ENCODE assay signal across 12 mouse cellular contexts in the genomic region with DNA sequence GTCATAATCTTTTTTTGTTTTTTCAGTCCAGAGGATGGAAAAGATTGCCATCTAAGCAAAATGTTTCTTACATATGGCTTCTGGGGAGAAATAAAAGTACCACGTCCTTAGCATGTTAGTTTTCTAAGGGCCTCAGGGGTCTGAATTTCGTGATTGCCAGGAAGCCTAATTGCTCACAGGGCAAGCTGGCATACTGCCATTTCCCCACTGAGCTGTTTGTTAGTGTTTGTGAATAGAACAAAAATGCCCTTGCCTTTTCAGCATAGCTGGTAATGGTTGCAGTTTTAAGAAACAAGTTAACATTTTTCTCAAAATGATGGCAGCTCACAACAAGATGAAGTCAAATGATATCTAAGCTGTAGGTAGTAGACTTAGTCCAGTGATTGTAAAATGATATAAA. TPM values are rescaled to one million over a fixed set of nuclear protein-coding genes. Genes with fewer than 3 reads are reported as not detected.
DNase-seq lines count a peak whose midpoint lies in the region; ATAC-seq and TF ChIP-seq lines count a peak whose summit lies in the region.
"Had no signal": no experiment of that assay in that cellular context is flagged by ENCODE, and none has a peak within 500 bp of the region (broad histone marks: within the 10 kb centered on the region; RNA-seq: fewer than 3 reads in every experiment).

No protein-coding gene starts in this region.

- intact Hi-C loops in left cerebral cortex, postnatal 4 days (cut with DNase I), result no loop called here
- intact Hi-C loops in left cerebral cortex, postnatal 36 days (cut with DNase I), result no loop called here

- TF ChIP-seq POLR2A in brain, embryonic 14.5 days (IDR thresholded peaks at IDR 0.05; ENCODE audit: borderline replicate concordance, extremely low read depth, insufficient read depth, insufficient read length, poor library complexity, severe bottlenecking), result no peak

- H3K4me2 ChIP-seq in forebrain, postnatal 0 days (ENCODE audit: low read depth), result no peak overlapping the region
- no peak overlapping the region for H3K4me2 ChIP-seq in liver, embryonic 11.5 days
- H3K4me2 ChIP-seq: embryonic facial prominence, embryonic 13.5 days; heart, embryonic 11.5 days had no signal

- no peak overlapping the region for H3K4me3 ChIP-seq in forebrain, postnatal 0 days (ENCODE audit: low read depth, low read length)
- no peak overlapping the region for H3K4me3 ChIP-seq in liver, embryonic 11.5 days (ENCODE audit: low read depth, low read length)
- H3K4me3 ChIP-seq: embryonic facial prominence, embryonic 13.5 days had no signal

- H3K4me1 ChIP-seq in forebrain, postnatal 0 days (ENCODE audit: insufficient read depth), result no peaks in the 10 kb centered on the region
- no peaks in the 10 kb centered on the region for H3K4me1 ChIP-seq in liver, embryonic 11.5 days (replicated peaks; ENCODE audit: control insufficient read depth, insufficient read depth, low read length)

- peaks cover under 1% of the 10 kb centered on the region; the same call in 1 of the 2 replicates for H3K36me3 ChIP-seq in forebrain, postnatal 0 days (ENCODE audit: insufficient read depth)
- H3K36me3 ChIP-seq in liver, embryonic 11.5 days (ENCODE audit: control insufficient read depth, insufficient read depth, low read length), result peaks cover 2% of the 10 kb centered on the region; the same call in 1 of the 2 replicates

- no peak overlapping the region for H3K9ac ChIP-seq in forebrain, postnatal 0 days
- H3K9ac ChIP-seq in liver, embryonic 11.5 days (ENCODE audit: low read depth, low read length), result no peak overlapping the region
- H3K9ac ChIP-seq: embryonic facial prominence, embryonic 13.5 days had no signal

- no peak overlapping the region for H3K27ac ChIP-seq in forebrain, postnatal 0 days (ENCODE audit: low read depth, low read length)
- no peak overlapping the region for H3K27ac ChIP-seq in liver, embryonic 11.5 days (ENCODE audit: low read depth, low read length)
- H3K27ac ChIP-seq: embryonic facial prominence, embryonic 13.5 days had no signal

- no peak for ATAC-seq in forebrain, postnatal 0 days
- no peak for ATAC-seq in liver, embryonic 11.5 days (replicated peaks; ENCODE audit: low FRiP score)
- ATAC-seq: activated CD4-positive, CD25-positive, alpha-beta regulatory T cell, adult 4 months had no signal

- peak; percentile 21 to 34 for DNase-seq in cerebellum, adult 18-20 months
- DNase-seq in cerebellum, adult 11-12 months, result no peak
- DNase-seq in left cerebral cortex, postnatal 4 days, result peak; percentile 81
- no peak for DNase-seq in left cerebral cortex, postnatal 36 days (ENCODE audit: low spot score in 2 of 2)
- peak; percentile 93 for DNase-seq in brain, embryonic 14.5 days (ENCODE audit: low read depth)
- DNase-seq in forebrain, postnatal 0 days, result peak; percentile 67
- no peak for DNase-seq in liver, embryonic 11.5 days (ENCODE audit: low spot score)
- no peak for DNase-seq in thymus, postnatal 10 days (ENCODE audit: low spot score in 2 of 2)
- DNase-seq: lung, postnatal 4 days had no signal

- H3K27me3 ChIP-seq in forebrain, postnatal 0 days (ENCODE audit: insufficient read depth, low read length), result no peaks in the 10 kb centered on the region
- no peaks in the 10 kb centered on the region for H3K27me3 ChIP-seq in liver, embryonic 11.5 days (replicated peaks; ENCODE audit: control insufficient read depth, insufficient read depth, low read length)
- H3K27me3 ChIP-seq: embryonic facial prominence, embryonic 13.5 days had no signal

- 6% methylated on average over 2 of the region's 2 CpGs for WGBS in forebrain, postnatal 0 days
- 74% methylated on average over 2 of the region's 2 CpGs for WGBS in liver, embryonic 11.5 days

- no peak for TF ChIP-seq CTCF in brain, embryonic 14.5 days (IDR thresholded peaks at IDR 0.05; ENCODE audit: borderline replicate concordance, extremely low read depth, insufficient read depth, insufficient read length)
- TF ChIP-seq CTCF in forebrain, postnatal 0 days (IDR thresholded peaks at IDR 0.05; ENCODE audit: low read depth), result no peak

- no peaks in the 10 kb centered on the region for H3K9me3 ChIP-seq in forebrain, postnatal 0 days (ENCODE audit: low read length)
- H3K9me3 ChIP-seq in liver, embryonic 11.5 days (ENCODE audit: control insufficient read depth, low read length), result no peaks in the 10 kb centered on the region
- H3K9me3 ChIP-seq: embryonic facial prominence, embryonic 13.5 days had no signal

RNA-seq across cellular contexts. Expression of a gene that starts 38.7 kb away (rescaled TPM):
- total RNA-seq in left cerebral cortex, postnatal 4 days (2021), result 10 to 100 TPM; 12.1 to 17.3 TPM
- 1 to 10 TPM; 5.1 to 8.7 TPM for total RNA-seq in left cerebral cortex, postnatal 36 days (2021)
- polyA plus RNA-seq in brain, embryonic 14.5 days (2012; rRNA removed), result 10.0 and 12.1 TPM in 2 replicates
- total RNA-seq in forebrain, postnatal 0 days (2014; rRNA removed), result 9.6 and 11.2 TPM in 2 replicates
- 38.6 and 46.7 TPM in 2 replicates for polyA plus RNA-seq in forebrain, postnatal 0 days (2015; fragmentation: Nextera tagmentation; extraction: Ambion mirVana)
- polyA plus RNA-seq in liver, embryonic 11.5 days (2014; fragmentation: Nextera tagmentation; extraction: Ambion mirVana), result 31.4 and 34.7 TPM in 2 replicates

RNA-seq across cellular contexts. Expression of a gene that starts 38.8 kb away (rescaled TPM):
- 100 to 1,000 TPM in 1 of 2 experiments, 10 to 100 TPM in 1; 95.8 to 105 TPM for total RNA-seq in left cerebral cortex, postnatal 4 days (2021)
- total RNA-seq in left cerebral cortex, postnatal 36 days (2021), result 10 to 100 TPM; 59.9 to 66.1 TPM
- 48.0 and 57.8 TPM in 2 replicates for polyA plus RNA-seq in brain, embryonic 14.5 days (2012; rRNA removed)
- 112 and 117 TPM in 2 replicates for total RNA-seq in forebrain, postnatal 0 days (2014; rRNA removed)
- 62.4 and 69.3 TPM in 2 replicates for polyA plus RNA-seq in forebrain, postnatal 0 days (2015; fragmentation: Nextera tagmentation; extraction: Ambion mirVana)
- polyA plus RNA-seq in liver, embryonic 11.5 days (2014; fragmentation: Nextera tagmentation; extraction: Ambion mirVana), result 182 and 202 TPM in 2 replicates

Comparison
In these comparisons a context has a peak if more than half of its experiments do, and no peak if none do; other contexts are left out.
1. DNase-seq: peak in cerebellum, adult 18-20 months (2 of 2), left cerebral cortex, postnatal 4 days (single experiment), brain, embryonic 14.5 days (single experiment) and forebrain, postnatal 0 days (single experiment); none in cerebellum, adult 11-12 months (single experiment), left cerebral cortex, postnatal 36 days (0 of 2), liver, embryonic 11.5 days (single experiment) and thymus, postnatal 10 days (0 of 2).